Mouse (Mus musculus): ENCODE data around the gene Gm15130. TPM values are rescaled to one million over a fixed set of nuclear protein-coding genes. Genes with fewer than 3 reads are reported as not detected.

Gm15130 gene
- not detected in 2 replicates for polyA plus RNA-seq (2015; fragmentation: Nextera tagmentation; extraction: Ambion mirVana)

DNA sequence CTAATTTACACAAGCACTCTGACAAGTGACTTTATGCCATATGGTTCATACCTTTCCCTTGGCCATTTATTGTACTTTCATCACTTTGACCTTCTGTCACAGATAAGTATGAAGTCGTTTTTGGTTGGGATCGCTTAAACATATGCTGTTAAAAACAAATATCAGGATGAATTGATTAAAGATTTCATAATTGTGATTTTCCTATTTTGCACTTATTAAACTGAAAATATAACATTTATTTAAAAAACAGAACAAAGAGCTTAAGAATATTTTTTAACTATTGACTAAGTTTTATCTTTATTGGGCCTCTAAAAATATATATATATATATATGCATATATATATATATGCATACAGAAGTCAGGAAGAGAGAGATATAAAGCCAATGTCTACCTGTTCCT lies at the start of gene Gm15130:
Gene Gm15130, minus strand, starts transcription at position 101 of the 400 bp plus-strand sequence.
- Histone ChIP-seq H3K27ac (ENCODE audit: low read depth) (no peak within 1 kb of the TSS), H3K27me3 (ENCODE audit: insufficient read depth, low read length) (no peaks in the 10 kb centered on the region), H3K36me3 (replicated peaks; ENCODE audit: insufficient read depth, low read length) (no peaks in the 10 kb centered on the region), H3K4me2 (ENCODE audit: low read depth, low read length) (no peak within 1 kb of the TSS), H3K9ac (replicated peaks) (no peak within 1 kb of the TSS), H3K4me3 (ENCODE audit: low read depth, low read length) (no peak within 1 kb of the TSS), H3K4me1 (ENCODE audit: insufficient read depth) (no peaks in the 10 kb centered on the region), H3K9me3 (ENCODE audit: low read length) (no peaks in the 10 kb centered on the region)
- DNase-seq (no peak), ATAC-seq (no peak)
- WGBS (ENCODE audit: insufficient replicate concordance), result 67% methylated on average over 2 of the region's 2 CpGs
- TF ChIP-seq CTCF (IDR thresholded peaks at IDR 0.05; ENCODE audit: low read depth), result no peak
- no peak for TF ChIP-seq EP300 (IDR thresholded peaks at IDR 0.05; ENCODE audit: low read depth)

- H3K36me3 ChIP-seq (replicated peaks; ENCODE audit: insufficient read depth, low read length), result no peaks in the 10 kb centered on the region
- no peaks in the 10 kb centered on the region for H3K27me3 ChIP-seq (ENCODE audit: insufficient read depth, low read length)
- ATAC-seq (no peak), DNase-seq (no peak)
- H3K4me2 ChIP-seq (ENCODE audit: low read depth, low read length), result no peak overlapping the region
- no peaks in the 10 kb centered on the region for H3K4me1 ChIP-seq (ENCODE audit: insufficient read depth)
- H3K4me3 ChIP-seq (ENCODE audit: low read depth, low read length), result no peak overlapping the region
- 0 out of 2 replicates have a peak, but pooled peaks cover 2% of the 10 kb centered on the region for H3K9me3 ChIP-seq (ENCODE audit: low read length)
- H3K9ac ChIP-seq (replicated peaks), result no peak overlapping the region
- WGBS (ENCODE audit: insufficient replicate concordance), result 92% methylated on average over 11 of the region's 11 CpGs
- TF ChIP-seq EP300 (IDR thresholded peaks at IDR 0.05; ENCODE audit: low read depth), result no peak
- TF ChIP-seq CTCF (IDR thresholded peaks at IDR 0.05; ENCODE audit: low read depth), result no peak
- no peak overlapping the region for H3K27ac ChIP-seq (ENCODE audit: low read depth)
Measured at GRCm38 (mm10) chr2:111182068-111182467, 29.3 kb upstream of the Gm15130 start.

GRCm38 (mm10) chr2:111135739-111136138 lies 17.0 kb downstream of the Gm15130 start:
- Histone ChIP-seq H3K27me3 (ENCODE audit: insufficient read depth, low read length) (no peaks in the 10 kb centered on the region), H3K9ac (replicated peaks) (no peak overlapping the region), H3K4me1 (ENCODE audit: insufficient read depth) (no peaks in the 10 kb centered on the region), H3K4me3 (ENCODE audit: low read depth, low read length) (no peak overlapping the region), H3K9me3 (ENCODE audit: low read length) (peaks cover 2% of the 10 kb centered on the region; the same call in 1 of the 2 replicates), H3K27ac (ENCODE audit: low read depth) (no peak overlapping the region), H3K36me3 (replicated peaks; ENCODE audit: insufficient read depth, low read length) (no peaks in the 10 kb centered on the region), H3K4me2 (ENCODE audit: low read depth, low read length) (no peak overlapping the region)
- TF ChIP-seq CTCF (IDR thresholded peaks at IDR 0.05; ENCODE audit: low read depth) (no peak), EP300 (IDR thresholded peaks at IDR 0.05; ENCODE audit: low read depth) (no peak)
- no peak for DNase-seq
- 57% methylated on average over 5 of the region's 5 CpGs for WGBS (ENCODE audit: insufficient replicate concordance)
- ATAC-seq, result no peak

GRCm38 (mm10) chr2:111105882-111106281 lies 46.9 kb downstream of the Gm15130 start, which contains the start of gene Gm13941:
TSS of gene Gm13941 (minus strand) at chr2:111105982.
- Histone ChIP-seq H3K4me3 (ENCODE audit: low read depth, low read length) (no peak within 1 kb of the TSS), H3K27me3 (ENCODE audit: insufficient read depth, low read length) (no peaks in the 10 kb centered on the region), H3K9me3 (ENCODE audit: low read length) (no peaks in the 10 kb centered on the region), H3K27ac (ENCODE audit: low read depth) (no peak within 1 kb of the TSS), H3K4me2 (ENCODE audit: low read depth, low read length) (no peak within 1 kb of the TSS), H3K36me3 (replicated peaks; ENCODE audit: insufficient read depth, low read length) (no peaks in the 10 kb centered on the region), H3K4me1 (ENCODE audit: insufficient read depth) (no peaks in the 10 kb centered on the region), H3K9ac (replicated peaks) (no peak within 1 kb of the TSS)
- DNase-seq (no peak), ATAC-seq (no peak)
- TF ChIP-seq CTCF (IDR thresholded peaks at IDR 0.05; ENCODE audit: low read depth), result no peak
- no peak for TF ChIP-seq EP300 (IDR thresholded peaks at IDR 0.05; ENCODE audit: low read depth)

Other genes with a start within 250 kb of the Gm15130 start
- gene Ano3, start 202.0 kb downstream of the Gm15130 start, polyA plus RNA-seq (2015; fragmentation: Nextera tagmentation; extraction: Ambion mirVana), result not detected in 2 replicates
- not detected in 2 replicates for gene Gm13941, start 47.0 kb downstream of the Gm15130 start, polyA plus RNA-seq (2015; fragmentation: Nextera tagmentation; extraction: Ambion mirVana)
- not detected in 2 replicates for gene 4930430A15Rik, start 76.7 kb upstream of the Gm15130 start, polyA plus RNA-seq (2015; fragmentation: Nextera tagmentation; extraction: Ambion mirVana)
- gene Olfr1275, start 82.3 kb upstream of the Gm15130 start, polyA plus RNA-seq (2015; fragmentation: Nextera tagmentation; extraction: Ambion mirVana), result not detected in 2 replicates
- not detected in 2 replicates for gene Olfr1276, start 101.6 kb upstream of the Gm15130 start, polyA plus RNA-seq (2015; fragmentation: Nextera tagmentation; extraction: Ambion mirVana)
- gene Olfr1277, start 121.2 kb upstream of the Gm15130 start, polyA plus RNA-seq (2015; fragmentation: Nextera tagmentation; extraction: Ambion mirVana), result not detected in 2 replicates
- not detected in 2 replicates for gene Olfr1278, start 137.2 kb upstream of the Gm15130 start, polyA plus RNA-seq (2015; fragmentation: Nextera tagmentation; extraction: Ambion mirVana)
- not detected in 2 replicates for gene Olfr1279, start 147.7 kb upstream of the Gm15130 start, polyA plus RNA-seq (2015; fragmentation: Nextera tagmentation; extraction: Ambion mirVana)
- gene Olfr1280, start 161.1 kb upstream of the Gm15130 start, polyA plus RNA-seq (2015; fragmentation: Nextera tagmentation; extraction: Ambion mirVana), result not detected in 2 replicates
- gene Olfr1281, start 173.6 kb upstream of the Gm15130 start, polyA plus RNA-seq (2015; fragmentation: Nextera tagmentation; extraction: Ambion mirVana), result not detected in 2 replicates
- gene Olfr1282, start 183.1 kb upstream of the Gm15130 start, polyA plus RNA-seq (2015; fragmentation: Nextera tagmentation; extraction: Ambion mirVana), result not detected in 2 replicates
- gene Olfr1283, start 213.9 kb upstream of the Gm15130 start, polyA plus RNA-seq (2015; fragmentation: Nextera tagmentation; extraction: Ambion mirVana), result not detected in 2 replicates
- not detected in 2 replicates for gene Olfr1284, start 222.6 kb upstream of the Gm15130 start, polyA plus RNA-seq (2015; fragmentation: Nextera tagmentation; extraction: Ambion mirVana)

Data from liver, postnatal 0 days (tissue).